Mouse (Mus musculus): Measurements from ENCODE around the gene Kng1.
"Not testable (repeated sequence)": the region's sequence is repeated elsewhere in the genome, so short reads cannot be mapped to it uniquely, and the experiment has no call there.

Gene Kng1

GRCm38 (mm10) chr16:23093321-23093953, 35.8 kb downstream of the Kng1 start:
- intact Hi-C loops (cut with DNase I), result no loop called here

DNA sequence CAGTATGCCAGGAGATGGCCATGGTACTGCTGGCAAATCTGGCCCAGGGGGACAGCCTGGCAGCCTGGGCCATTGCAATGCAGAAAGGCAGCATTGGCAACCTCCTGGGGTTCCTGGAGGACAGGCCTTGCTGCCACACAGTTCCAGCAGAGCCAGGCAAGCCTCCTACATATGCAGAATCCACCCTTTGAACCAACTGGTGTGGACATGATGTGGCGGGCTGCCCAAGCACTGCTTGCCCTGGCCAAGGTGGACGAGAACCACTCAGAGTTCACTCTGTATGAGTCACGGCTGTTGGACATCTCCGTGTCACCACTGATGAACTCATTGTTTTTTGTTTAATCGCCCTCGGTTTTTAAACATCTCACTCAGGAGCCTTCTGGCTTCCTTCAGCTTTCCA, 36.5 kb downstream of the Kng1 start:
- intact Hi-C loops (cut with DNase I), result no loop called here

- intact Hi-C loops (cut with DNase I), result not testable (repeated sequence)
Observed at GRCm38 (mm10) chr16:23095581-23095980, 37.9 kb downstream of the Kng1 start.

DNA sequence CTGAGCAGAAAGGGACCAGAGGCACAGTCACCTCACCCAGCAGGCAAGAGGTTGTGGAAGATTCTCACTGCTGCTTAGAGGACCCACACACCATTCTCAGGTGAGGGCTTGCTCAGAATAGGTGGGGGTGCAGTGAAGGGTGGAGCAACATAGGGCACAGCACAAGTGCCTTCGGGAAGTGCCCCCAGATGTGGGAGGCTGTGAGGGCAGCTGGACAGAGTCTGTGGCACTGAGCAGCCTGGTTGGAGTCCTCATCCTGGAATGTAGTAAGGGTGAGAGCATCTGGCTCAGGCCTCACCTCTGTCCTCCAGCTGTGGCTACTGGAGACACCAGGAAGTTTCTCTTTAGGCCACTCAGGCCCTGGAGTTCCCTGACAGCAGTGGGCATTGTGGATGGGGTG, 39.2 kb downstream of the Kng1 start:
- intact Hi-C loops (cut with DNase I), result not testable (repeated sequence)

DNA sequence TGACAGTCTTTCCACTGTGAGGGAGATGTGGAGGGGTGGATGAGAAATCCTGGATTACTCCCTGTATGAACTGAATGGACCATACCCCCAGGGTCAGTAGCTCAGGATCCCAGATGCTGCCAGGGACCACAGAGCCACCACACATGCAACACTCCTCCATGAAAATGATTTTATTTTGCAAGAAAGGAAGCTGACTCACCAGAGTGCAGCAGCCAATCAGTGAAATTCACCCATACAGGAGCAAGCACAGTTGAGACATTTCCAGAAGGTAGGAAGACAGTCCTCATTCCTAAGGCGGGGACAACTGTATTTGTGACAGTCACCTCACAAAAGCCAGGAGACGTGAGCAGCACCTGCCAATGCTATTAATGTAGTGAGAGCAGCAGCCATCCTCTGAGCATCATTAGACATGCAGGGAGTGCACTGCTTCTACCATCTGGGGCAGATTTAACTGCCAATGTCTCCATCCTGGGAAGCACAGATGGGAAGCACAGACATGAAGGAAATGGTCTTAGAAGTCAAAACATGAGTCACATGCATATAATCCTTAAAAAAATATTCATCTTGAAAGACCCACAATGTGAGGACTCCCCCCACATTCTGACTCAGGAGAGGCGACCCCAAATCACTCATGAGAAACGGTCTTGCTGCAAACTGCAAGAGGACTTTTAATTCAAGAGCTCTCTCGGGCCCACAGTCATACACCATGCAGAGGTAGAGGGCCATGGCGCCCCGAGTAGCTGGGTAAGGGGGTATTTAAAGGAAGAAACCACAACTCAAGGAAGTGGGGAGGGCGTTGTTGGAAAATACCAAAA, 39.8 kb downstream of the Kng1 start:
- intact Hi-C loops (cut with DNase I), result not testable (repeated sequence)

GRCm38 (mm10) chr16:23098105-23098452, 40.4 kb downstream of the Kng1 start:
- intact Hi-C loops (cut with DNase I), result not testable (repeated sequence)

- intact Hi-C loops (cut with DNase I), result no loop called here
Observed at GRCm38 (mm10) chr16:23099632-23100031, 42.0 kb downstream of the Kng1 start.

DNA sequence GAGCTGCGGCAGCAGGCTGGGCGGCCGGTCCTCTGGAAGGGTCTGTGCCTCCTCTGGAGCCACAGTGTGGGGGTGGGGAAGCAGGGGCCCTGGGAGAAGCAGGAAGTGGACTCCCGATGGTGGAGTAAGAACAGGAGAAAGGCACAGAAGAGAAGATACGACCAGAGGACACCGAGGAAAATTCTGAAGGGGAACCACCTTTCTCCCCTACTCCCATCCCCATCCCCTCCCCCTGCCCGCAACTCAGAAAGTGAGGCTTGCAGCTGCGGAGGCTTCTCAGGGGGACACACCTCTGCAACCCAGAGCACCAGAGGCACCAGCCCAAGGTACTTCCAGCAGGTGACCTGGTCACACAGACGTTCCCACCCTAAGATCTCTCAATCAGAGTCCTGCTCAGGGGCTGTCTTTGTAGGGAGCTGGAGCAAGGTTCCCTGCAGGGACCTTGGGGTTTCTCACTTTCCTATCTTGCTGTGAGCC, 42.5 kb downstream of the Kng1 start:
- intact Hi-C loops (cut with DNase I), result no loop called here

- intact Hi-C loops (cut with DNase I), result no loop called here
Observed at GRCm38 (mm10) chr16:23100613-23101012, 42.9 kb downstream of the Kng1 start.

GRCm38 (mm10) chr16:23102340-23103037, 44.8 kb downstream of the Kng1 start:
- intact Hi-C loops (cut with DNase I), result no loop called here

GRCm38 (mm10) chr16:23103038-23103745, 45.5 kb downstream of the Kng1 start:
- intact Hi-C loops (cut with DNase I), result no loop called here

GRCm38 (mm10) chr16:23103841-23104240, 46.2 kb downstream of the Kng1 start:
- intact Hi-C loops (cut with DNase I), result no loop called here

- intact Hi-C loops (cut with DNase I), result no loop called here
Observed at GRCm38 (mm10) chr16:23106121-23106520, 48.5 kb downstream of the Kng1 start.

- intact Hi-C loops (cut with DNase I), result no loop called here
Observed at GRCm38 (mm10) chr16:23107231-23107942, 49.7 kb downstream of the Kng1 start, which contains the start of gene Eif4a2. Eif4a2 (plus strand) TSS chr16:23107444.

DNA sequence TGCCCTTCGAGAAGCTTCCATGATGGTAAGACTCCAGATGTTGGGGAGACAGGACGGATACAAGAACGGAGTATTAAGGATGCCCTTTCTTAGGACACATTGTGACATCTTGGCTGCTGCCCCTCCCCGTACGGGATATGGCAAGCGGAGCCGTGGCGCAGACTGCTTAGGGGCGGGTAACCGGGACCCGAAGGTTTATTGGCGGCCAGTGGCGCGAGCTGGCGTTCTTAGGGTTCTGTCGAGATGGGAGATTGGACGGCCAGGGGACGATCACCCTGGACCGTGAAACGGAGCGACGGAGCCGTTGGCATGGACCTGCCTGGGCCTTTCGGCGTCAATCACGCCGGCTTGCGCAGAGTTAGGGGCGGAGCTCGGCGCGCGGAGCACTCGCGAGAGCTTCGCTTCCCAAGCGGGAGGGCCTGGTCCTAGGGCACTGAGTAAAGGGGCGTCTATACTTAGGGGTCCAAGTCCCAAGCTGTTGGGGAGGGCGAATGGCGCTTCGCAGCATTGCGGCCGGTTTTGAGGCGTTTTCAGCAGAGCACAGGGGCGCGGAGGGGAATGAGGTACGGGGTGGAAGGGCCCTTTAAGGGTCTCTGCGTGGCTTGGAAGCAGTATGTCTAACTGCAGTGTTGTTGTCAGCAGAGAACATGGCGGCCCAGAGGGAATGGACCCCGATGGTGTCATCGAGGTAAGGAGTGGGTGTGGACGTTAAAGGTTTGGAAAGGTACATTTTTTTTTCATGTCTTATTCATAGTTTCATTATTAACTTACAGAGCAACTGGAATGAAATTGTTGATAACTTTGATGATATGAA, 50.5 kb downstream of the Kng1 start:
- intact Hi-C loops (cut with DNase I), result no loop called here

DNA sequence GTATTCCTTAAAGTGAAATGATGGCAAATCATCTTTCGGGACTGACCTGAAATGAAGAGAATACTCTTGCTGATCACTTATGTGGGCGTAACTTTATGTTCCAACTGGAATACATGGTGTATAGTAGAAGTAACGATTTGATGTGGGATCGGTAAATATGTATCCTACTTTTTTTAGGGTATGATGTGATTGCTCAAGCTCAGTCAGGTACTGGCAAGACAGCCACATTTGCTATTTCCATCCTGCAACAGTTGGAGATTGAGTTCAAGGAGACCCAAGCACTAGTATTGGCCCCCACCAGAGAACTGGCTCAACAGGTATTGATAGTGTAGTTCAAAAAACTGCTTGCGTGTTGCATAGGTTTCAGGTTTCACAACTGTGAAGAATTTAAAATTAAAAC, 51.3 kb downstream of the Kng1 start:
- intact Hi-C loops (cut with DNase I), result no loop called here

GRCm38 (mm10) chr16:23109350-23110280, 52.0 kb downstream of the Kng1 start:
- intact Hi-C loops (cut with DNase I), result no loop called here

DNA sequence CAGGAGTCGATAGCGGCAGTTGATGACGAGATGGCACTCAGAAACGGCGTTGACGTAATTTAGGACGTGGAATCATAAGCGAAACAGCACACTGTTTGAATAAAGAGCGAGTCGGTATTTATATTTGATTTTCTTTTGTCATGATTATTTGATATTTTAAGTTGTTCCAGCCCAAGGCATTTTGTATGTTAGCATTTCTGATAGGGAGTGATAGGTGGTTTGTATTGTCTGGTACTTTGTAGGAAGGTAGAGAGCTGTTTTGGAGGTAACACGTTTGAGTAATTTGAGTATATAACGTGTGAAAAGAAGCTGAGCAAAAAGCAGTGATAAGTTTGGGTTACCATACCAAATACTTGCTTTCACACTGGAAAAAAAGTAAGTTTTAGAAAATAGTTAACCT, 54.7 kb downstream of the Kng1 start:
- intact Hi-C loops (cut with DNase I), result no loop called here

All from adrenal gland (tissue).